Mouse (Mus musculus): Measurements from ENCODE around the gene Nr1h5.

DNA sequence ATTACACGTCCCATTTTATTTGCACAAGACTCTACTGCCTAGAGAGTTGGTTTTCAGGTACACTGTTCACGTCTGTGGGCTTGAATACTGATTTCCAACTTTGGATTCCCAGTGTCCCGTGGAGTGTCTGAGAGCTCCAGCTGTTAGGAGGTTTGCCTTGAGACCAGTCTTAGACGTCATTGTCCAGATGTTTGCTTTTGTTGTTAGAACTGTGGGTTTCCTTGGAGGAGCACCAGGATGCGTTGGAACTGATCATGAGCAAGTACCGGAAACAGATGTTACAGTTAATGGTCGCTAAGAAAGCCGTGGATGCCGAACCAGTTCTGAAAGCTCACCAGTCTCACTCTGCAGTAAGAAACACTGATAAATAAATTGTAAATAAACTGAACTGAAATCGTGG lies 33.1 kb upstream of the Nr1h5 start:
- TF ChIP-seq POLR2A (IDR thresholded peaks at IDR 0.05; ENCODE audit: low read depth, low read length) (no peak), CTCF (IDR thresholded peaks at IDR 0.05; ENCODE audit: borderline replicate concordance, insufficient read depth, low read length) (no peak)
